19 mouse cellular contexts compared by ENCODE assay signal in genomic region chr6:36794535-36794934, GRCm38 (mm10). TPM values are rescaled to one million over a fixed set of nuclear protein-coding genes. Genes with fewer than 3 reads are reported as not detected.
DNase-seq lines count a peak whose midpoint lies in the region; ATAC-seq and TF ChIP-seq lines count a peak whose summit lies in the region.
"Had no signal": no experiment of that assay in that cellular context is flagged by ENCODE, and none has a peak within 500 bp of the region (broad histone marks: within the 10 kb centered on the region; RNA-seq: fewer than 3 reads in every experiment).

No protein-coding gene starts in this region.

- no peak overlapping the region for H3K4me2 ChIP-seq in hindbrain, postnatal 0 days (ENCODE audit: low read depth, low read length)
- H3K4me2 ChIP-seq in hindbrain, embryonic 16.5 days (ENCODE audit: low read length), result no peak overlapping the region
- no peak overlapping the region for H3K4me2 ChIP-seq in midbrain, embryonic 16.5 days (ENCODE audit: low read length)
- H3K4me2 ChIP-seq in stomach, postnatal 0 days (replicated peaks; ENCODE audit: low read depth), result no peak overlapping the region
- H3K4me2 ChIP-seq: heart, embryonic 13.5 days; hindbrain, embryonic 14.5 days; liver, embryonic 11.5 days; midbrain, embryonic 12.5 days had no signal

- WGBS in hindbrain, postnatal 0 days, result 79% methylated on average over 4 of the region's 4 CpGs
- 72% methylated on average over 4 of the region's 4 CpGs for WGBS in hindbrain, embryonic 16.5 days
- WGBS in midbrain, embryonic 16.5 days, result 74% methylated on average over 4 of the region's 4 CpGs
- 88% methylated on average over 4 of the region's 4 CpGs for WGBS in midbrain, embryonic 10.5 days
- WGBS in stomach, postnatal 0 days, result 86% methylated on average over 4 of the region's 4 CpGs

- no peak for DNase-seq in hindbrain, postnatal 0 days (ENCODE audit: low spot score)
- no peak for DNase-seq in midbrain, embryonic 10.5 days (ENCODE audit: low spot score)
- peak; percentile 46 for DNase-seq in NIH3T3 (ENCODE audit: low read depth)
- DNase-seq in stomach, postnatal 0 days (ENCODE audit: low spot score), result no peak
- DNase-seq in spleen, adult 12 weeks (ENCODE audit: low spot score), result no peak
- DNase-seq: embryo, embryonic 11 days; kidney, adult 11 months; kidney, postnatal 10 days; lung, adult 18-20 months; retina, postnatal 1 day had no signal

- H3K27me3 ChIP-seq in hindbrain, postnatal 0 days (ENCODE audit: insufficient read depth, low read length), result no peaks in the 10 kb centered on the region
- no peaks in the 10 kb centered on the region for H3K27me3 ChIP-seq in hindbrain, embryonic 16.5 days (replicated peaks; ENCODE audit: control insufficient read depth, insufficient read depth, low read length)
- H3K27me3 ChIP-seq in midbrain, embryonic 16.5 days (ENCODE audit: control insufficient read depth, insufficient read depth, low read depth, low read length), result no peaks in the 10 kb centered on the region
- peaks cover 14% of the 10 kb centered on the region; the same call in 1 of the 2 replicates for H3K27me3 ChIP-seq in midbrain, embryonic 10.5 days (ENCODE audit: low read depth, poor library complexity, severe bottlenecking)
- no peaks in the 10 kb centered on the region for H3K27me3 ChIP-seq in stomach, postnatal 0 days (ENCODE audit: control insufficient read depth, insufficient read depth, low read length)
- H3K27me3 ChIP-seq: heart, embryonic 13.5 days had no signal

- H3K36me3 ChIP-seq in hindbrain, postnatal 0 days (ENCODE audit: insufficient read depth, low read length), result no peaks in the 10 kb centered on the region
- no peaks in the 10 kb centered on the region for H3K36me3 ChIP-seq in hindbrain, embryonic 16.5 days (ENCODE audit: control insufficient read depth, insufficient read depth, low read length)
- H3K36me3 ChIP-seq in midbrain, embryonic 16.5 days (ENCODE audit: control insufficient read depth, insufficient read depth, low read length), result no peaks in the 10 kb centered on the region
- peaks cover 15% of the 10 kb centered on the region; the same call in 1 of the 2 replicates for H3K36me3 ChIP-seq in midbrain, embryonic 10.5 days
- no peaks in the 10 kb centered on the region for H3K36me3 ChIP-seq in stomach, postnatal 0 days (ENCODE audit: control insufficient read depth, insufficient read depth, low read length)
- H3K36me3 ChIP-seq: midbrain, embryonic 12.5 days had no signal

- no peaks in the 10 kb centered on the region for H3K9me3 ChIP-seq in hindbrain, postnatal 0 days (ENCODE audit: low read length)
- H3K9me3 ChIP-seq in hindbrain, embryonic 16.5 days (ENCODE audit: control insufficient read depth, low read length), result no peaks in the 10 kb centered on the region
- H3K9me3 ChIP-seq in midbrain, embryonic 16.5 days (replicated peaks; ENCODE audit: control insufficient read depth, low read length, poor library complexity, severe bottlenecking), result no peaks in the 10 kb centered on the region
- no peaks in the 10 kb centered on the region for H3K9me3 ChIP-seq in midbrain, embryonic 10.5 days (replicated peaks)
- H3K9me3 ChIP-seq in stomach, postnatal 0 days (ENCODE audit: control insufficient read depth, low read length), result no peaks in the 10 kb centered on the region
- H3K9me3 ChIP-seq: heart, embryonic 13.5 days; midbrain, embryonic 12.5 days had no signal

- peaks cover 9% of the 10 kb centered on the region for H3K4me1 ChIP-seq in hindbrain, postnatal 0 days (ENCODE audit: insufficient read depth, low read length)
- peaks cover 12% of the 10 kb centered on the region for H3K4me1 ChIP-seq in hindbrain, embryonic 16.5 days (ENCODE audit: control insufficient read depth, insufficient read depth, low read depth, low read length)
- peaks cover 18% of the 10 kb centered on the region for H3K4me1 ChIP-seq in midbrain, embryonic 16.5 days (ENCODE audit: control insufficient read depth, insufficient read depth, low read length)
- peaks cover 24% of the 10 kb centered on the region for H3K4me1 ChIP-seq in midbrain, embryonic 10.5 days
- no peaks in the 10 kb centered on the region for H3K4me1 ChIP-seq in stomach, postnatal 0 days (replicated peaks; ENCODE audit: control insufficient read depth, insufficient read depth)

- no peak for TF ChIP-seq EP300 in stomach, postnatal 0 days (optimal IDR thresholded peaks at IDR 0.05)

- H3K27ac ChIP-seq in hindbrain, postnatal 0 days, result peak overlapping the region; percentile 74
- no peak overlapping the region for H3K27ac ChIP-seq in hindbrain, embryonic 16.5 days (ENCODE audit: low read depth, low read length)
- peak overlapping the region; percentile 42; the same call in 1 of the 2 replicates for H3K27ac ChIP-seq in midbrain, embryonic 16.5 days (ENCODE audit: low read length)
- no peak overlapping the region for H3K27ac ChIP-seq in midbrain, embryonic 10.5 days (replicated peaks)
- H3K27ac ChIP-seq in stomach, postnatal 0 days (replicated peaks), result no peak overlapping the region
- H3K27ac ChIP-seq: midbrain, embryonic 12.5 days had no signal

- TF ChIP-seq CTCF in hindbrain, postnatal 0 days (IDR thresholded peaks at IDR 0.05; ENCODE audit: low read depth), result peak; percentile 57
- TF ChIP-seq CTCF in stomach, postnatal 0 days (IDR thresholded peaks at IDR 0.05; ENCODE audit: low read depth), result peak; percentile 40

- no peak overlapping the region for H3K4me3 ChIP-seq in hindbrain, postnatal 0 days (ENCODE audit: low read length)
- H3K4me3 ChIP-seq in hindbrain, embryonic 16.5 days (ENCODE audit: low read length), result no peak overlapping the region
- H3K4me3 ChIP-seq in midbrain, embryonic 16.5 days (ENCODE audit: low read depth, low read length), result no peak overlapping the region
- no peak overlapping the region for H3K4me3 ChIP-seq in midbrain, embryonic 10.5 days
- H3K4me3 ChIP-seq in stomach, postnatal 0 days (ENCODE audit: low read depth, low read length), result no peak overlapping the region
- H3K4me3 ChIP-seq: heart, embryonic 13.5 days; midbrain, embryonic 12.5 days had no signal

- no peak overlapping the region for H3K9ac ChIP-seq in hindbrain, postnatal 0 days (replicated peaks; ENCODE audit: low read length)
- H3K9ac ChIP-seq in hindbrain, embryonic 16.5 days (ENCODE audit: low read depth, low read length), result no peak overlapping the region
- no peak overlapping the region for H3K9ac ChIP-seq in midbrain, embryonic 16.5 days (ENCODE audit: low read depth, low read length)
- H3K9ac ChIP-seq in stomach, postnatal 0 days (ENCODE audit: low read length), result no peak overlapping the region
- H3K9ac ChIP-seq: heart, embryonic 13.5 days; hindbrain, embryonic 14.5 days; midbrain, embryonic 12.5 days had no signal

- ATAC-seq in hindbrain, postnatal 0 days, result no peak
- no peak for ATAC-seq in hindbrain, embryonic 16.5 days
- ATAC-seq in midbrain, embryonic 16.5 days, result no peak
- no peak for ATAC-seq in stomach, postnatal 0 days (ENCODE audit: low FRiP score, low TSS enrichment)
- ATAC-seq: activated CD4-positive, CD25-positive, alpha-beta regulatory T cell, adult 4 months; forebrain, embryonic 16.5 days had no signal

RNA-seq across cellular contexts. Expression of gene Ptn, which starts 15.5 kb away (rescaled TPM):
- 396 and 403 TPM in 2 replicates for total RNA-seq in hindbrain, postnatal 0 days (2014; rRNA removed)
- polyA plus RNA-seq in hindbrain, postnatal 0 days (2015; fragmentation: Nextera tagmentation; extraction: Ambion mirVana), result 1,251 and 1,433 TPM in 2 replicates
- polyA plus RNA-seq in hindbrain, embryonic 16.5 days (2015; fragmentation: Nextera tagmentation; extraction: Ambion mirVana), result 800 and 988 TPM in 2 replicates
- 861 and 866 TPM in 2 replicates for polyA plus RNA-seq in midbrain, embryonic 16.5 days (2015; fragmentation: Nextera tagmentation; extraction: Ambion mirVana)
- 154 and 174 TPM in 2 replicates for polyA plus RNA-seq in midbrain, embryonic 10.5 days (2016; fragmentation: Nextera tagmentation; extraction: Ambion mirVana)
- 157 and 183 TPM in 2 replicates for polyA plus RNA-seq in stomach, postnatal 0 days (2015; fragmentation: Nextera tagmentation; extraction: Ambion mirVana)
- total RNA-seq: MEL had no signal
- polyA plus RNA-seq: activated CD4-positive, CD25-positive, alpha-beta regulatory T cell, adult 4 months had no signal

Comparison
In these comparisons a context has a peak if more than half of its experiments do, and no peak if none do; other contexts are left out.
1. H3K27ac ChIP-seq: peak in hindbrain, postnatal 0 days (single experiment) and midbrain, embryonic 16.5 days (single experiment); none in hindbrain, embryonic 16.5 days (single experiment), midbrain, embryonic 10.5 days (single experiment) and stomach, postnatal 0 days (single experiment).